Mouse (Mus musculus) brain, embryonic 14.5 days (tissue): ENCODE data around the gene 1700013G24Rik.

Experiments
- CTCF ChIP-seq: fragments of 200-500 bp; IDR thresholded peaks from 2 replicates; pipeline ENCODE4 v1.5.1; 2012; ENCODE audit warnings: inconsistent platforms, mild to moderate bottlenecking, moderate library complexity, borderline replicate concordance; ENCODE audit not compliant: insufficient read depth, insufficient read length; ENCODE audit errors: extremely low read depth
- POLR2A ChIP-seq: fragments of 200-500 bp; IDR thresholded peaks from 2 replicates; pipeline ENCODE4 v1.6.1; 2012; ENCODE audit warnings: mild to moderate bottlenecking, inconsistent platforms, borderline replicate concordance; ENCODE audit not compliant: poor library complexity, insufficient read depth, insufficient read length, severe bottlenecking; ENCODE audit errors: extremely low read depth

DNA sequence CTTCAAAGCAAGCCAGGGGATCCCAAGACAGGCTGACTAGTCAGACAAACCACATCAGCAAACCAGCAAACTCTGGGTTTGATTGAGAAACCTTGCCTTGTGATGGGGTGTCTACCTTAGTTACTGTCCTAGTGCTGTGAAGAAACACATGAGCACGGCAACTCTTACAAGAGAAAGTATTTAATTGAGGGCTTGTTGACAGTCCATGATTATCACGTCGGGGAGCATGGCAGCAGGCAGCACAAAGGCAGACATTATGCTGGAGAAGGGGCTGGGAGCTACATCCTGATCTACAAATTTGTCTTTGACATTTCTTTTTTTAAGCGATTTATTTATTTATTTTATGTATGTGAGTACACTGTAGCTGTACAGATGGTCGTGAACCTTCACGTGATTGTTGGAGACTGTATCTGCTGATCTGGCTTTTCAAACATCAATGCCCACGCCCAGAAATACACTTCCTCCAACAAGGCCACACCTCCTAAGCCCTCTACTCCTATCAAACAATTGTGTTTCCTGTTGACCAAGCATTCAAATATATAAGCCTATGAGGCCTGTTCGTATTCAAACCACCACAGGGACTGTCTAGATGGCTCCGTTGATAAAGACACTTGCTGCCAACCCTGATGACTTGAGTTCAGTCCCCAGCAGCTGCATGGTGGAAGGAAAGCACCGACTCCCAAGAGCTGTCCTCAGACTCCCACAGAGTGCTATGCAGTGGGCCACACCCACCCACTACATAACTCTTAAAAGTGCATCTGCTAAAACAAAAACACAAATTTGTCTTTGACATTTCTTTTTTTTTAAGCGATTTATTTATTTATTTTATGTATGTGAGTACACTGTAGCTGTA lies 35.1 kb upstream of the 1700013G24Rik start:
- TF ChIP-seq CTCF (no peak), POLR2A (no peak)
